25 mouse cellular contexts compared by ENCODE assay signal in the genomic region with DNA sequence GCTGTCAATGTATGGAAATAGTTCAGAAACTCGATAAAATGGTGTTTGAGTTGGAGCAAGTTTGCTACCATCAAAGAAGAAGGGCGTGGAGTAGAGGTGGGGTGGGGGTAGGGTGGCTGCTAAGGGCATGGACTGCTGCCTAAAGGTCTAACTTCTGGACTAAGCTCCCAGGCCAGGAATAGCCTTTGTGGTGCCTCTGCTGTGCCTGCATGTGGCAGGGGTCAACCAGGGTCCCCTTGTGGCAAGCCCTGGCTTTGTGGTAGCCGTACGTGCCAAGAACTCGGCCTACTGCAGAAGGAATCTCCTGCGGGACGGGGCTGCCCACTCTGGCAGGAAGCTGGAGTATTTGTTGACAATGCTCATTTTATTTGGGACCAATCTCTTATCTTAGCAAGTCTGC.
DNase-seq lines count a peak whose midpoint lies in the region; ATAC-seq and TF ChIP-seq lines count a peak whose summit lies in the region.
"Had no signal": no experiment of that assay in that cellular context is flagged by ENCODE, and none has a peak within 500 bp of the region (broad histone marks: within the 10 kb centered on the region; RNA-seq: fewer than 3 reads in every experiment).

No protein-coding gene starts in this region.

- no peak overlapping the region for H3K4me2 ChIP-seq in kidney, embryonic 16.5 days (replicated peaks; ENCODE audit: low read depth, low read length)
- H3K4me2 ChIP-seq: embryonic facial prominence, embryonic 13.5 days; forebrain, embryonic 12.5 days; forebrain, embryonic 15.5 days; heart, embryonic 13.5 days; hindbrain, embryonic 12.5 days; hindbrain, embryonic 15.5 days had no signal

- ATAC-seq in kidney, embryonic 16.5 days (ENCODE audit: low FRiP score, low TSS enrichment), result no peak
- ATAC-seq: activated CD4-positive, CD25-positive, alpha-beta regulatory T cell, adult 4 months; CD4-positive, CD25-positive, alpha-beta regulatory T cell, adult 4 months; forebrain, embryonic 15.5 days; intestine, postnatal 0 days had no signal

- H3K27me3 ChIP-seq in cerebellum, adult 2 months (ENCODE audit: control insufficient read depth, insufficient read depth, low read length), result no peaks in the 10 kb centered on the region
- H3K27me3 ChIP-seq in kidney, embryonic 16.5 days (ENCODE audit: insufficient read depth, low read length), result no peaks in the 10 kb centered on the region
- H3K27me3 ChIP-seq: embryonic facial prominence, embryonic 13.5 days; forebrain, embryonic 12.5 days; forebrain, embryonic 15.5 days; heart, embryonic 13.5 days; hindbrain, embryonic 12.5 days; hindbrain, embryonic 15.5 days had no signal

- DNase-seq in gastrocnemius, postnatal 14 days, result peak; percentile 38
- DNase-seq in gastrocnemius, postnatal 10 days, result no peak
- peak; percentile 51 for DNase-seq in Muller cell, postnatal 12 days (ENCODE audit: inconsistent ontology term)
- no peak for DNase-seq in cerebellum, adult 2 months
- DNase-seq: adrenal gland, adult 8-10 months; adrenal gland, postnatal 25 days; cerebellum, adult 8-10 months; cerebellum, postnatal 10 days; cerebellum, postnatal 36 days; embryo, embryonic 11 days; kidney, adult 2 months had no signal

- H3K4me3 ChIP-seq in brown adipose tissue, adult 24 weeks (ENCODE audit: insufficient read depth, low read depth, low read length), result no peak overlapping the region
- H3K4me3 ChIP-seq in cerebellum, adult 2 months (replicated peaks; ENCODE audit: insufficient read depth, low read depth, low read length), result no peak overlapping the region
- no peak overlapping the region for H3K4me3 ChIP-seq in kidney, embryonic 16.5 days (ENCODE audit: low read length)
- H3K4me3 ChIP-seq: embryonic facial prominence, embryonic 10.5 days; embryonic facial prominence, embryonic 13.5 days; erythroblast, embryonic 14.5 days; forebrain, embryonic 12.5 days; forebrain, embryonic 15.5 days; heart, embryonic 10.5 days; heart, embryonic 13.5 days; hindbrain, embryonic 12.5 days; hindbrain, embryonic 15.5 days had no signal

- H3K9me3 ChIP-seq in kidney, embryonic 16.5 days (ENCODE audit: low read length), result no peaks in the 10 kb centered on the region
- H3K9me3 ChIP-seq: embryonic facial prominence, embryonic 10.5 days; embryonic facial prominence, embryonic 13.5 days; forebrain, embryonic 12.5 days; forebrain, embryonic 15.5 days; heart, embryonic 10.5 days; heart, embryonic 13.5 days; hindbrain, embryonic 12.5 days; hindbrain, embryonic 15.5 days had no signal

- H3K9ac ChIP-seq in kidney, embryonic 16.5 days (replicated peaks; ENCODE audit: low read length), result no peak overlapping the region
- H3K9ac ChIP-seq: embryonic facial prominence, embryonic 13.5 days; forebrain, embryonic 12.5 days; forebrain, embryonic 15.5 days; heart, embryonic 13.5 days; hindbrain, embryonic 12.5 days; hindbrain, embryonic 15.5 days had no signal

- TF ChIP-seq POLR2A in cerebellum, adult 2 months (IDR thresholded peaks at IDR 0.05; ENCODE audit: borderline replicate concordance, insufficient read depth, low read length), result no peak

- peaks cover 11% of the 10 kb centered on the region for H3K4me1 ChIP-seq in brown adipose tissue, adult 24 weeks (ENCODE audit: control insufficient read depth, insufficient read depth, insufficient read length, low read length)
- peaks cover 53% of the 10 kb centered on the region for H3K4me1 ChIP-seq in cerebellum, adult 2 months (ENCODE audit: control insufficient read depth, insufficient read depth, low read length)
- peaks cover 20% of the 10 kb centered on the region for H3K4me1 ChIP-seq in kidney, embryonic 16.5 days (ENCODE audit: insufficient read depth, low read length)
- H3K4me1 ChIP-seq: forebrain, embryonic 12.5 days had no signal

- 57% methylated on average over 7 of the region's 7 CpGs for WGBS in cerebellum, adult 2 months
- 88% methylated on average over 7 of the region's 7 CpGs for WGBS in kidney, embryonic 16.5 days

- H3K27ac ChIP-seq in brown adipose tissue, adult 24 weeks (replicated peaks; ENCODE audit: low read depth, low read length), result peak overlapping the region; percentile 24; the same call in 1 of the 2 replicates
- no peak overlapping the region for H3K27ac ChIP-seq in cerebellum, adult 2 months (ENCODE audit: insufficient read depth, low read length)
- no peak overlapping the region for H3K27ac ChIP-seq in kidney, embryonic 16.5 days (ENCODE audit: low read length)
- H3K27ac ChIP-seq: embryonic facial prominence, embryonic 10.5 days; embryonic facial prominence, embryonic 13.5 days; forebrain, embryonic 12.5 days; forebrain, embryonic 15.5 days; heart, embryonic 10.5 days; heart, embryonic 13.5 days; hindbrain, embryonic 12.5 days; hindbrain, embryonic 15.5 days had no signal

- TF ChIP-seq CTCF in cerebellum, adult 2 months (IDR thresholded peaks at IDR 0.05; ENCODE audit: borderline replicate concordance, insufficient read depth, low read depth, low read length), result no peak

- intact Hi-C loops in gastrocnemius, postnatal 14 days (cut with DNase I; ENCODE audit: low total_unique reads), result no loop called here

- H3K36me3 ChIP-seq in kidney, embryonic 16.5 days (ENCODE audit: insufficient read depth, low read length), result 0 out of 2 replicates have a peak, but pooled peaks cover 5% of the 10 kb centered on the region
- H3K36me3 ChIP-seq: forebrain, embryonic 12.5 days; hindbrain, embryonic 12.5 days had no signal

Comparison
In these comparisons a context has a peak if more than half of its experiments do, and no peak if none do; other contexts are left out.
1. DNase-seq: peak in gastrocnemius, postnatal 14 days (single experiment) and Muller cell, postnatal 12 days (single experiment); none in gastrocnemius, postnatal 10 days (single experiment) and cerebellum, adult 2 months (0 of 2).